Mouse (Mus musculus): Measurements from ENCODE around the gene Apbb2. TPM values are rescaled to one million over a fixed set of nuclear protein-coding genes. Genes with fewer than 3 reads are reported as not detected.

Apbb2 gene
- polyA plus RNA-seq, 1 experiment from 2014 or later = 126 TPM

- Histone ChIP-seq H3K4me3 (no peak overlapping the region), H3K27me3 (no peaks in the 10 kb centered on the region), H3K4me1 (replicated peaks) (peaks cover 31% of the 10 kb centered on the region), H3K36me3 (no peaks in the 10 kb centered on the region), H3K4me2 (no peak overlapping the region), H3K27ac (no peak overlapping the region), H3K9me3 (no peaks in the 10 kb centered on the region), H3K9ac (no peak overlapping the region)
- ATAC-seq (ENCODE audit: low FRiP score) = no peak
- 73% methylated on average over 7 of the region's 7 CpGs for WGBS
These were observed 198.6 kb downstream of the Apbb2 start for GRCm38 (mm10) chr5:66420011-66420410.

DNA sequence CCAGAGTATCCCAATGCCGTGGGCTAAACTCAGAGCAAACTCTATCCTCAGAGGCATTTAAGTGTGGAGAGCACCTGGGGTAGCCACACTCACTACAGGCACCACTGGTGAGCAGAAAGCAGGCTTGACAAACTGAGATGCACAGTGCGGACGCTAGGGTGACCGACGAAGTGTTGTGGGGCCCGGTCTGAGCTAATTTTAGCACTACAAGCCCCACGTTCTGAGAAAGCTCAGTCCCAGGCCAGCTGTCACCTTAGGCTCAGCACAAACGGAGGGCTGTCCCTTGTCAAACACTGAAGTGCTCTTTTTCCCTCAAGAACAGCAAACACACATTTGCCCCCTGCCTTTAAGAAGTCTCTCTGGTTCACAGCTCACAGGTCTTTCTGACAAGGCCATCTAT lies 201.3 kb downstream of the Apbb2 start:
- H3K4me3 ChIP-seq = no peak overlapping the region
- no peaks in the 10 kb centered on the region for H3K27me3 ChIP-seq
- H3K9me3 ChIP-seq = no peaks in the 10 kb centered on the region
- WGBS = 52% methylated on average over 8 of the region's 8 CpGs
- ATAC-seq (ENCODE audit: low FRiP score) = no peak
- peak overlapping the region; percentile 48; the same call in 1 of the 2 replicates for H3K27ac ChIP-seq
- no peak overlapping the region for H3K4me2 ChIP-seq
- H3K4me1 ChIP-seq (replicated peaks) = peaks cover 48% of the 10 kb centered on the region
- H3K9ac ChIP-seq = no peak overlapping the region
- H3K36me3 ChIP-seq = no peaks in the 10 kb centered on the region

DNA sequence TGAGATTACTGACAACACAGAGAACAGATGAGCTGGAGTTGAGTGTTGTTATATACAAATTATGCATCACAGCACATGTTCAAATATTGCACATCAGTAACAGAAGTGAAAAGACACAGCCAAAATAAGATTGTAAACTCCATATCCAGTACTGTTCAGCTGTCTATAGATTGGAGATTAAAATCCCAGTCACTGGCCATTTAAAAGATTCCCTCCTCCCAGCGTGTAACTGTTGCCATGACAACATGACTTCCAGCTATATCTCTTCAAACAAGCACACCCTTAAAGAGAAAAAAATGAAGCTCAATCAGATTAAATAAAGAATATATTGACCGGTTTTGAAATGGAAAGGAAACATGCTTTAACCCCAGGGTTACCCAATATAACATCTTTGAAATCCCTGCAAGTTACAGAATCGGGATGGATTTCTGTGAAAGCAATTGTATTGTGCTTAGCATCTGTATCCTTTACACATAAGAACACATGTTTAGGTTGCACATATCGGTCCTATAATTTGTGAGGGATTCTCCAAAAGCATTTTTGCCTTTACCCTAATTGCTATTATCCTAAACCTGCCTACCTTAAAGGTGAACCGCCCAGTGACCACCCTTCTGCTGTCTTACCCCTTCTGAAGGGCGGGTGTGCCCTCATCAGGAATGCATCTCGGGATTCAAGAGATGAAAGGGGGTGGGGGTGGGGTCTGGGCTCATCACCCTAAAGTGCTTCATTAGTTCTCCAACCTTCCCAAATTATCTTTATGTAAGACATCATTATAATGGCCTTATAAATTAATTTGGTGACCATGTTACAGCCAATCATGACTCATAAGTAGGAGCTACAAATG lies 202.7 kb downstream of the Apbb2 start:
- peak overlapping the region; percentile 72 for H3K27ac ChIP-seq
- H3K9me3 ChIP-seq = no peaks in the 10 kb centered on the region
- no peak overlapping the region for H3K4me2 ChIP-seq
- no peak overlapping the region for H3K4me3 ChIP-seq
- ATAC-seq (ENCODE audit: low FRiP score) = peak; percentile 74
- no peak overlapping the region for H3K9ac ChIP-seq
- peaks cover 48% of the 10 kb centered on the region for H3K4me1 ChIP-seq (replicated peaks)
- no peaks in the 10 kb centered on the region for H3K27me3 ChIP-seq
- WGBS = 40% methylated on average over 7 of the region's 7 CpGs
- no peaks in the 10 kb centered on the region for H3K36me3 ChIP-seq

- H3K27me3 ChIP-seq = no peaks in the 10 kb centered on the region
- no peak overlapping the region for H3K9ac ChIP-seq
- peak overlapping the region; percentile 72 for H3K27ac ChIP-seq
- H3K36me3 ChIP-seq = no peaks in the 10 kb centered on the region
- ATAC-seq (ENCODE audit: low FRiP score) = peak; percentile 44; the same call in 1 of the 2 replicates
- no peak overlapping the region for H3K4me2 ChIP-seq
- H3K4me1 ChIP-seq (replicated peaks) = peaks cover 48% of the 10 kb centered on the region
- 49% methylated on average over 9 of the region's 9 CpGs for WGBS
- H3K4me3 ChIP-seq = no peak overlapping the region
- no peaks in the 10 kb centered on the region for H3K9me3 ChIP-seq
These were observed 203.4 kb downstream of the Apbb2 start for GRCm38 (mm10) chr5:66415033-66415697.

DNA sequence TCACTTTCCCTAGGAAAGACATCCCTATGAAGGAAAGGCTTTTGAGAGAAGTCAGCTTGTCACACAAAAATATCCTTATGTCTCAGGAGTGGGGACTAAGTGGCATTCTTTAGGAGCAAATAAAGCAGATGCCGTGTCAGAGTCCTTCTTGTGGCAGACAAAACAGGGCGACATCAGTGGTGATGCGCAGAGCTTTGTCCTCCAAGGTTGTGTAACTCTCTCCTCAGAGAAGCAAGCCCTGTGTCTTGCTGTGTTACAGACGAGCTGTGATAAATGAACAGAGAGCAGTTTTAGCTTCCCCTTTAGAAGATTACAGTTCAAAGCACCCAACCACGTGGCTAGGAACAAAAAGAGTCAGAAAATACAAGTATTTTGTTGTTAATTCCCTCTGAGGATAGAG lies 205.2 kb downstream of the Apbb2 start:
- 43% methylated on average over 5 of the region's 5 CpGs for WGBS
- Histone ChIP-seq H3K4me1 (replicated peaks) (peaks cover 45% of the 10 kb centered on the region), H3K9me3 (no peaks in the 10 kb centered on the region), H3K36me3 (no peaks in the 10 kb centered on the region), H3K4me3 (no peak overlapping the region), H3K27me3 (no peaks in the 10 kb centered on the region), H3K9ac (no peak overlapping the region), H3K27ac (peak overlapping the region; percentile 60), H3K4me2 (no peak overlapping the region)
- ATAC-seq (ENCODE audit: low FRiP score) = no peak

DNA sequence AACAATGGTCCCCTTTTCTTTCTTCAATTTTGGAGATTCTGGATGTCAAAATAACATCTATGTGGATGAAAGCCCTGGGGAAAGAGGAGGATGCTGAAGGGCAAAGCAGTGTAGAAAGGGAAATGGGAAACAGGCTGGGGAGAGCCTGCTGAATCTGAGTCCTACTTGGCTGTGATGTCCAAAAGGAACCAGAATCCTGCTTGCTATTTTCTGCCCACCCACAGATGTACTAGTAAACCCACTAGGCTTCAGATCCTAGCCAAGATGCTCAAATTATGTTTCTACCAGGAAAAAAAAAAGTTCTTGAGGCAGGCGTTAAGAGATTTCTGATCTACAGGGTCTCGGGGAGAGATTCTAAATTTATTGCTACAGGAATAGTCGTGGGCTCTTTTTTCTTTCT lies 205.8 kb downstream of the Apbb2 start:
- H3K9ac ChIP-seq = no peak overlapping the region

GRCm38 (mm10) chr5:66408546-66408945 lies 210.0 kb downstream of the Apbb2 start:
- Histone ChIP-seq H3K36me3 (no peaks in the 10 kb centered on the region), H3K4me3 (no peak overlapping the region), H3K9ac (no peak overlapping the region), H3K27ac (no peak overlapping the region), H3K27me3 (no peaks in the 10 kb centered on the region), H3K4me1 (replicated peaks) (peaks cover 12% of the 10 kb centered on the region; the same call in 1 of the 2 replicates), H3K4me2 (no peak overlapping the region), H3K9me3 (no peaks in the 10 kb centered on the region)
- 84% methylated on average over 5 of the region's 5 CpGs for WGBS
- ATAC-seq (ENCODE audit: low FRiP score) = no peak

More for the DNA sequence above, 205.8 kb downstream of the Apbb2 start:
- peaks cover 41% of the 10 kb centered on the region for H3K4me1 ChIP-seq (replicated peaks)
- no peaks in the 10 kb centered on the region for H3K27me3 ChIP-seq
- WGBS = 80% methylated on average over 3 of the region's 3 CpGs
- no peak for ATAC-seq (ENCODE audit: low FRiP score)
- H3K36me3 ChIP-seq = no peaks in the 10 kb centered on the region
- no peaks in the 10 kb centered on the region for H3K9me3 ChIP-seq
- peak overlapping the region; percentile 60; the same call in 1 of the 2 replicates for H3K27ac ChIP-seq
- no peak overlapping the region for H3K4me3 ChIP-seq
- H3K4me2 ChIP-seq = no peak overlapping the region

GRCm38 (mm10) chr5:66407948-66408347 lies 210.6 kb downstream of the Apbb2 start:
- Histone ChIP-seq H3K9ac (no peak overlapping the region), H3K4me3 (no peak overlapping the region), H3K27me3 (no peaks in the 10 kb centered on the region), H3K9me3 (no peaks in the 10 kb centered on the region), H3K27ac (0 out of 2 replicates have a peak overlapping the region, but pooled peaks have one; percentile 8), H3K4me1 (replicated peaks) (peaks cover 7% of the 10 kb centered on the region; the same call in 1 of the 2 replicates), H3K4me2 (no peak overlapping the region), H3K36me3 (no peaks in the 10 kb centered on the region)
- WGBS = 63% methylated on average over 3 of the region's 5 CpGs
- ATAC-seq (ENCODE audit: low FRiP score) = peak; percentile 57

- no peak overlapping the region for H3K4me2 ChIP-seq
- 88% methylated on average over 7 of the region's 7 CpGs for WGBS
- no peaks in the 10 kb centered on the region for H3K9me3 ChIP-seq
- H3K4me3 ChIP-seq = no peak overlapping the region
- no peak for ATAC-seq (ENCODE audit: low FRiP score)
- H3K9ac ChIP-seq = no peak overlapping the region
- H3K36me3 ChIP-seq = no peaks in the 10 kb centered on the region
- H3K27me3 ChIP-seq = no peaks in the 10 kb centered on the region
- no peak overlapping the region for H3K27ac ChIP-seq
- 0 out of 2 replicates have a peak, but pooled peaks cover 2% of the 10 kb centered on the region for H3K4me1 ChIP-seq (replicated peaks)
These were observed 212.2 kb downstream of the Apbb2 start for GRCm38 (mm10) chr5:66406431-66406830.

DNA sequence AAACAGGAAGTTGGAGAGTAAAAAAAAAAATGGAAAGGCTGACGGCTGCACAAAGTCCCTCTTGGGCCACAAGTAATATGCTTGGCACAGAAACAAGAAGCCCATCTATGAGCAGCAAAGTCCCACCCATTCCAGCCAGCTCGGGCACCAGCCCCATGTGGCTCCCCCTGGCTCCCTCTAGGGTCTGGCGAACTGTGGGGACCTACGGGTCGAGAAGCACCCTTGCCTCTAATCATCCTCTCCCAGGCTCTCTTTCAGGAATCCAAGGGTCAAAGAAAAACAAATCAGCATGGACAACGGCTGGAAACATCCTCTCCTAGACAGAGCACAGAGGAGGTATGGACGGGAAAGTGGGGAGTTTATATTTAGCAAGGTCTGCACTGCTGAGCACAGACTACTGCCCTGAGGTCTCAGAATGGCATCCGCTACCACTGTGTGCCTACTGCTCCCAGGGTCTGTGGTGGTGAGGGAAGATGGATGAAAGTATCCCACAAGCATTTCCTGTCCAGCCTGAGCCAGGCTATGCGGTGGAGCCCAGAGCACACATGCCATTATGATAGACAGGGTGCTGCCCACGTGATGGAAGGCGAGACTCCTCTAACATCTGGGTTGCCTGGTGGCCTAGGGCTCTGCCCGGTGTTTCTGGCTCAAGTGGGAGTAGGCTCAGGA lies 212.7 kb downstream of the Apbb2 start:
- no peaks in the 10 kb centered on the region for H3K27me3 ChIP-seq
- WGBS = 82% methylated on average over 12 of the region's 12 CpGs
- H3K27ac ChIP-seq = 0 out of 2 replicates have a peak overlapping the region, but pooled peaks have one; percentile 9
- H3K4me2 ChIP-seq = no peak overlapping the region
- 0 out of 2 replicates have a peak, but pooled peaks cover 2% of the 10 kb centered on the region for H3K4me1 ChIP-seq (replicated peaks)
- H3K36me3 ChIP-seq = no peaks in the 10 kb centered on the region
- ATAC-seq (ENCODE audit: low FRiP score) = no peak
- H3K9ac ChIP-seq = no peak overlapping the region
- no peak overlapping the region for H3K4me3 ChIP-seq
- H3K9me3 ChIP-seq = no peaks in the 10 kb centered on the region

- Histone ChIP-seq H3K4me3 (no peak overlapping the region), H3K27me3 (no peaks in the 10 kb centered on the region), H3K9me3 (no peaks in the 10 kb centered on the region), H3K36me3 (no peaks in the 10 kb centered on the region), H3K9ac (no peak overlapping the region), H3K27ac (no peak overlapping the region), H3K4me1 (replicated peaks) (peaks cover 7% of the 10 kb centered on the region; the same call in 1 of the 2 replicates), H3K4me2 (no peak overlapping the region)
- no peak for ATAC-seq (ENCODE audit: low FRiP score)
- WGBS = 89% methylated on average over 6 of the region's 6 CpGs
These were observed 213.3 kb downstream of the Apbb2 start for GRCm38 (mm10) chr5:66405305-66405704.

DNA sequence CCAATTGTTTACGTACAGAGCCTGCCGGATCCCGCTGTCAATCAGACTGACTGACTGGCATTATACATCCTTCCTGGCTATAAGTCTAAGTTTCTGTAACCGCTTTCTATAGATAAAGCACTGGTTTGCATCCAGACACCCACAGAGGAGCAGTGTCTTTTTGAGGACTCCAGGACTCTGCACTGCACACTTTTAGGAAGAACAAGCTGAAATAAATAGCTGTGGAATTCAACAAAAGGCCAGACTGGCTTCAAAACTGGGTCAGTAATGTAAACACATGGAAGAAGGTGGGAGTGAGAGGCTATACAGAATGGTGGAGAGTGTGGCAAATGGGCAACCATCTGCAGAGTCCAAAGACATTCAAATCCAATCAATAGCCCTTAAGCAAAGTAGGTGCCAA lies 218.0 kb downstream of the Apbb2 start:
- Histone ChIP-seq H3K9me3 (no peaks in the 10 kb centered on the region), H3K4me1 (replicated peaks) (peaks cover 18% of the 10 kb centered on the region), H3K27me3 (no peaks in the 10 kb centered on the region), H3K9ac (no peak overlapping the region), H3K4me3 (no peak overlapping the region), H3K36me3 (peaks cover 6% of the 10 kb centered on the region), H3K27ac (no peak overlapping the region), H3K4me2 (no peak overlapping the region)
- WGBS = 85% methylated on average over 4 of the region's 4 CpGs
- ATAC-seq (ENCODE audit: low FRiP score) = no peak

Data from hindbrain, embryonic 13.5 days (tissue).